Mouse (Mus musculus) brown adipose tissue, adult 24 weeks (tissue): ENCODE measurements around the gene Wnt2. TPM values are rescaled to one million over a fixed set of nuclear protein-coding genes. Genes with fewer than 3 reads are reported as not detected.

Source experiments
- H3K27ac ChIP-seq: fragments of 200-500 bp; replicated peaks from 2 replicates; pipeline ENCODE4 v1.5.1; 2012; ENCODE audit warnings: low read depth, mild to moderate bottlenecking, low read length
- H3K4me1 ChIP-seq: fragments of 200-500 bp; 2 replicates; pipeline ENCODE4 v1.6.1; 2012; ENCODE audit warnings: low read length, mixed read lengths; ENCODE audit not compliant: control insufficient read depth, insufficient read depth, insufficient read length
- H3K4me3 ChIP-seq: fragments of 200-500 bp; 2 replicates; pipeline ENCODE4 v1.5.1; 2012; ENCODE audit warnings: low read depth, mild to moderate bottlenecking, low read length, moderate library complexity; ENCODE audit not compliant: insufficient read depth
- polyA plus RNA-seq: library from polyadenylated mRNA; stranded (reverse); fragments of >200 nt; gene quantifications from 2 replicates; pipeline ENCODE4 v1.2.4, GENCODE M21; 2012; ENCODE audit not compliant: missing spikeins, insufficient read depth, insufficient read length

Wnt2 gene
- polyA plus RNA-seq, 1 experiment: not detected

- no peak overlapping the region for H3K4me3 ChIP-seq
- H3K27ac ChIP-seq: no peak overlapping the region
- no peaks in the 10 kb centered on the region for H3K4me1 ChIP-seq
Observed at GRCm38 (mm10) chr6:17947130-17947831, 83.1 kb downstream of the Wnt2 start.

- H3K4me1 ChIP-seq: no peaks in the 10 kb centered on the region
- H3K27ac ChIP-seq: no peak overlapping the region
- H3K4me3 ChIP-seq: no peak overlapping the region
Observed at GRCm38 (mm10) chr6:17946456-17946855, 83.9 kb downstream of the Wnt2 start.

GRCm38 (mm10) chr6:17943877-17944617, 86.3 kb downstream of the Wnt2 start:
- Histone ChIP-seq H3K4me1 (no peaks in the 10 kb centered on the region), H3K4me3 (no peak overlapping the region), H3K27ac (no peak overlapping the region)

GRCm38 (mm10) chr6:17942344-17942743, 88.0 kb downstream of the Wnt2 start:
- no peaks in the 10 kb centered on the region for H3K4me1 ChIP-seq
- H3K4me3 ChIP-seq: no peak overlapping the region

GRCm38 (mm10) chr6:17941916-17942315, 88.5 kb downstream of the Wnt2 start:
- Histone ChIP-seq H3K4me1 (no peaks in the 10 kb centered on the region), H3K4me3 (no peak overlapping the region), H3K27ac (no peak overlapping the region)

More at GRCm38 (mm10) chr6:17942344-17942743, 88.0 kb downstream of the Wnt2 start:
- no peak overlapping the region for H3K27ac ChIP-seq

Other genes starting within 250 kb of the Wnt2 start
- gene Asz1, start 78.5 kb upstream of the Wnt2 start, polyA plus RNA-seq: not detected in 2 replicates
- not detected in 2 replicates for gene Cftr, start 140.1 kb upstream of the Wnt2 start, polyA plus RNA-seq